Mouse (Mus musculus) kidney, embryonic 15.5 days (tissue): ENCODE measurements around the gene Slc25a22. TPM values are rescaled to one million over a fixed set of nuclear protein-coding genes. Genes with fewer than 3 reads are reported as not detected.

ENCODE experiments used
- ATAC-seq: fragments of 200-750 bp; cut with Nextera tagmentation; replicated peaks from 2 replicates; pipeline ENCODE4 v1.8.0; 2017; ENCODE audit warnings: moderate TSS enrichment; ENCODE audit not compliant: low FRiP score
- H3K27ac ChIP-seq: fragments of 300-500 bp; sonication (generic); 2 replicates; pipeline ENCODE4 v1.5.1; 2015; ENCODE audit warnings: mild to moderate bottlenecking, inconsistent platforms
- H3K27me3 ChIP-seq: fragments of 300-500 bp; sonication (generic); 2 replicates; pipeline ENCODE4 v1.6.1; 2015; ENCODE audit warnings: inconsistent platforms
- H3K36me3 ChIP-seq: fragments of 300-500 bp; sonication (generic); 2 replicates; pipeline ENCODE4 v1.6.1; 2015; ENCODE audit warnings: inconsistent platforms
- H3K4me1 ChIP-seq: fragments of 300-500 bp; sonication (generic); 2 replicates; pipeline ENCODE4 v1.6.1; 2015; ENCODE audit warnings: inconsistent platforms
- H3K4me2 ChIP-seq: fragments of 300-500 bp; sonication (generic); 2 replicates; pipeline ENCODE4 v1.6.1; 2015; ENCODE audit warnings: moderate library complexity, mild to moderate bottlenecking, inconsistent platforms
- H3K4me3 ChIP-seq: fragments of 300-500 bp; sonication (generic); replicated peaks from 2 replicates; pipeline ENCODE4 v1.5.1; 2015; ENCODE audit warnings: mild to moderate bottlenecking, inconsistent platforms
- H3K9ac ChIP-seq: fragments of 300-500 bp; sonication (generic); 2 replicates; pipeline ENCODE4 v1.6.1; 2015; ENCODE audit warnings: mild to moderate bottlenecking, inconsistent platforms
- H3K9me3 ChIP-seq: fragments of 300-500 bp; sonication (generic); replicated peaks from 2 replicates; pipeline ENCODE4 v1.6.1; 2016; ENCODE audit warnings: inconsistent platforms
- WGBS: fragments of 180-500 bp; shearing (Covaris S2); methylation state at CpG from one replicate; pipeline ENCODE4 v1.1.7; 2015; ENCODE audit warnings: mixed read lengths; 5-methylcytosine and 5-hydroxymethylcytosine counted together
- polyA plus RNA-seq: library from polyadenylated mRNA; unstranded; fragments of >200 nt; fragmentation: Nextera tagmentation; extraction: Ambion mirVana; gene quantifications from 2 replicates; pipeline ENCODE4 v1.2.1, GENCODE M21; 2015

Slc25a22 gene
- polyA plus RNA-seq, 1 experiment from 2014 or later: 34.0 TPM

- H3K9ac ChIP-seq: peak overlapping the region; percentile 46; the same call in 1 of the 2 replicates
- H3K27me3 ChIP-seq: peaks cover 60% of the 10 kb centered on the region
- peaks cover 17% of the 10 kb centered on the region for H3K36me3 ChIP-seq
- H3K4me1 ChIP-seq: peaks cover 81% of the 10 kb centered on the region
- no peaks in the 10 kb centered on the region for H3K9me3 ChIP-seq
- ATAC-seq: no peak
- H3K4me2 ChIP-seq: peak overlapping the region; percentile 97
- 11% methylated on average over 5 of the region's 5 CpGs for WGBS
- peak overlapping the region; percentile 56 for H3K4me3 ChIP-seq
- no peak overlapping the region for H3K27ac ChIP-seq
Measured at GRCm38 (mm10) chr7:141462333-141462821, 24.7 kb upstream of the Slc25a22 start.

DNA sequence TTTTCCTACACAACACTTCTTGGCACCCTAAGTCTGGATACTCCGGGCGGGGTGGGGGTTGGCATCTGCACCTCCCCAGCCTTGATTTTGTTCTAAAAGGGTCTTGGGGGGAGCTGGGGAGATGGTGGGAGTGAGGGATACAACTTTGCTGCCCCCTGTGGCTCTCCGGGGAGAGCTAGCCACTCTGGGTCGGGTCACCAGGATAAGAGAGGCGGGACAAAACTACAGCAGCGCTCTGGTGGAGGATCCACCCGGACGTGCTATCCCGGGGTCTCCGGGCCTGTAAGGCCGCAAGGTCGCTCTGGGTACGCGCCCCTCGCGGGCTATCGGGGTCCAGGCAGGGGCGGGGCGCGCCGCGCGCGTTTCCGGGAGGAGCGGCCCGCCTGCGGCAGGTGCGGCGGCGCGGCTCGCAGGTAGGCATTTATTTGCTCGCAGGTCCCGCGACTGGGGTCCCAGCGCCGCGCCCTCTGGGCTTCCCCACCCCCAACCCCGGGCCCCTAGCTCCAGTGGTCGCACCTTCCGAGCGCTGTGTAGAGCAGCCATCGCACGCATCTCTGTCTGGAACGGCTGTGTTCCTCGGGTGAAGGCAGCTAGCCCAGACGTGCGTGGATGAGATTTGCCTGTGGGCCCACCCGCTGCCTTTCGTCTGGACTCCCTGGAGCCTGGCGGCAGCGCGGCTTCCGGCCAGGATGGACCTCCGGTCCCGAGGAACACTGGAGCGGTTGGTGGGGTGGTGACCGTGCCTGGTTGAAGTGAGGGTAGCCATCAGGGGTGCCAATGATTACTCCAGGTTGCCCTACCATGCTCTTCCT lies 24.0 kb upstream of the Slc25a22 start:
- 2% methylated on average over 57 of the region's 59 CpGs for WGBS
- peak overlapping the region; percentile 56 for H3K4me3 ChIP-seq
- peak overlapping the region; percentile 97 for H3K4me2 ChIP-seq
- peaks cover 60% of the 10 kb centered on the region for H3K27me3 ChIP-seq
- peaks cover 17% of the 10 kb centered on the region for H3K36me3 ChIP-seq
- no peak overlapping the region for H3K27ac ChIP-seq
- H3K9ac ChIP-seq: peak overlapping the region; percentile 46
- H3K4me1 ChIP-seq: peaks cover 78% of the 10 kb centered on the region
- no peaks in the 10 kb centered on the region for H3K9me3 ChIP-seq
- ATAC-seq: no peak

DNA sequence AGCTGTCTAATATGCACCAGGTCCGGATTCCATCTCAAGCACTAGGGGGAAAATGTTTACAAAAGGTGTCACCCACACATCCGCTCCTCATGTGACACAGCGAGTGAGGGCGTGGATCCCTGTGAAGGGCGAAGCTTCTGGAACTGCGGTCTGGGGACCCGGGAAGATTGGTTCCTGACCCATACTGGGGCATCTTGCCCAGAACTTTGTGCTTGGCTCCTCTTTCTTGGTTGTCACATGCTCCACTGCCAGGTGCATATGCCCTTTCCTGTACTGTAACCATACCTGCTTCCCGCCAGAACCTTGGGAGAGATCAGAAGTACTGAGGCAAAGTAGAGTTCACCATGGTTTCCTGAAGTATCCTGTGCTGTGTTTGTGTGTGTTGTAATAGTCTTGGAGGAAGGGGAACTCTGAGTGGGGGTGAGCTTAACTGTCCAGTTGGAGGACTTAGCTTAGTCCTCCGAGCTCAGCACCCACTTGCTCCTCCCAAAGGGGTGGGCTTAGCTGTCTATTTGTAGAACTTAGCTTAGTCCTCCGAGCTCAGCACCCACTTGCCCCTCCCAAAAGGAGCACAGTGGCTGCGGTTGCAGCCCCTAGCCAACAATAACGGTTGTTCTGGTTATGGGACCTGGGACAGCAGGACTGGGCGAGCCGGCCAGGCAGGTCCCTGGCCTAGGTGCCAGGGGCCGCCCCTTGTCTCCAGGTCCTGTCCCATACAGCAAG lies 22.9 kb upstream of the Slc25a22 start, which contains the start of gene Cracr2b:
Cracr2b (plus strand) TSS at position 704 of the 723 bp plus-strand sequence.
- no peak for ATAC-seq
- Histone ChIP-seq H3K27me3 (peaks cover 54% of the 10 kb centered on the region), H3K36me3 (peaks cover 17% of the 10 kb centered on the region), H3K9ac (peak within 1 kb of the TSS; percentile 46), H3K4me3 (peak within 1 kb of the TSS; percentile 56), H3K4me1 (peaks cover 80% of the 10 kb centered on the region), H3K27ac (no peak within 1 kb of the TSS), H3K4me2 (peak within 1 kb of the TSS; percentile 97), H3K9me3 (no peaks in the 10 kb centered on the region)
- WGBS: 72% methylated on average over 15 of the region's 15 CpGs

GRCm38 (mm10) chr7:141460001-141460390 lies 22.3 kb upstream of the Slc25a22 start:
- Histone ChIP-seq H3K4me1 (peaks cover 78% of the 10 kb centered on the region), H3K4me2 (no peak overlapping the region), H3K36me3 (peaks cover 17% of the 10 kb centered on the region), H3K4me3 (no peak overlapping the region), H3K9me3 (no peaks in the 10 kb centered on the region), H3K9ac (no peak overlapping the region), H3K27ac (no peak overlapping the region), H3K27me3 (peaks cover 49% of the 10 kb centered on the region)
- 59% methylated on average over 5 of the region's 5 CpGs for WGBS
- ATAC-seq: no peak

GRCm38 (mm10) chr7:141459301-141459711 lies 21.6 kb upstream of the Slc25a22 start:
- Histone ChIP-seq H3K9ac (no peak overlapping the region), H3K4me2 (no peak overlapping the region), H3K27ac (no peak overlapping the region), H3K4me3 (no peak overlapping the region), H3K36me3 (peaks cover 17% of the 10 kb centered on the region), H3K9me3 (no peaks in the 10 kb centered on the region), H3K4me1 (peaks cover 77% of the 10 kb centered on the region), H3K27me3 (peaks cover 42% of the 10 kb centered on the region)
- WGBS: 90% methylated on average over 17 of the region's 17 CpGs
- ATAC-seq: no peak

- H3K9me3 ChIP-seq: no peaks in the 10 kb centered on the region
- H3K36me3 ChIP-seq: peaks cover 17% of the 10 kb centered on the region
- H3K9ac ChIP-seq: no peak overlapping the region
- ATAC-seq: no peak
- no peak overlapping the region for H3K4me2 ChIP-seq
- H3K27ac ChIP-seq: no peak overlapping the region
- H3K4me3 ChIP-seq: no peak overlapping the region
- 92% methylated on average over 11 of the region's 11 CpGs for WGBS
- H3K4me1 ChIP-seq: peaks cover 72% of the 10 kb centered on the region
- H3K27me3 ChIP-seq: peaks cover 35% of the 10 kb centered on the region
Measured at GRCm38 (mm10) chr7:141458661-141459060, 21.0 kb upstream of the Slc25a22 start.

DNA sequence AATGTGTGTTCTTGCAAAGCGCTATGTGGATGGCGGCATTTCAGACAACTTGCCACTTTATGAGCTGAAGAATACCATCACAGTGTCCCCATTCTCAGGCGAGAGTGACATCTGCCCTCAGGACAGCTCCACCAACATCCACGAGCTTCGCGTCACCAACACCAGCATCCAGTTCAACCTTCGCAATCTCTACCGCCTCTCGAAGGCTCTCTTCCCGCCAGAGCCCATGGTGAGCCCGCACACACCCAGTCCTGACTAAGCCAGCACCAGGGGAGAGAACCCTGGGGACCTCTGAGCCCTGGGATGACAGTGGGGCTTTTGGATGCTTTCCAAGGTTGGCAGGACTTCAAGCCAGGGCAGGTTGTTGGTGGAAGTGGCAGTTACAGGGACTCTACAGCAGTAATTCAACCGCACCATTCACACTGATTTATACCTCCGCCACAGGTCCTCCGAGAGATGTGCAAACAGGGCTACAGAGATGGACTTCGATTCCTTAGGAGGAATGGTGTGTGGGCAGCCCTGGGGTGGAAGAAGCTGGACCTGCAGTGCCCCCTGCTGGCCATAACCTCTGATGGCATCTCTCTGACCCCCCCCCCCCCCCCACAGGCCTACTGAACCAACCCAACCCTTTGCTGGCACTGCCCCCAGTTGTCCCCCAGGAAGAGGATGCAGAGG lies 20.4 kb upstream of the Slc25a22 start:
- 76% methylated on average over 15 of the region's 15 CpGs for WGBS
- peaks cover 17% of the 10 kb centered on the region for H3K36me3 ChIP-seq
- no peak overlapping the region for H3K9ac ChIP-seq
- H3K4me2 ChIP-seq: no peak overlapping the region
- H3K9me3 ChIP-seq: no peaks in the 10 kb centered on the region
- no peak overlapping the region for H3K27ac ChIP-seq
- H3K4me1 ChIP-seq: peaks cover 66% of the 10 kb centered on the region
- ATAC-seq: no peak
- no peak overlapping the region for H3K4me3 ChIP-seq
- H3K27me3 ChIP-seq: peaks cover 30% of the 10 kb centered on the region

GRCm38 (mm10) chr7:141457236-141457635 lies 19.5 kb upstream of the Slc25a22 start:
- WGBS: 94% methylated on average over 14 of the region's 14 CpGs
- H3K4me2 ChIP-seq: no peak overlapping the region
- no peak overlapping the region for H3K4me3 ChIP-seq
- peaks cover 21% of the 10 kb centered on the region for H3K27me3 ChIP-seq
- no peak overlapping the region for H3K9ac ChIP-seq
- H3K27ac ChIP-seq: no peak overlapping the region
- H3K36me3 ChIP-seq: peaks cover 20% of the 10 kb centered on the region
- ATAC-seq: no peak
- no peaks in the 10 kb centered on the region for H3K9me3 ChIP-seq
- H3K4me1 ChIP-seq: peaks cover 58% of the 10 kb centered on the region

DNA sequence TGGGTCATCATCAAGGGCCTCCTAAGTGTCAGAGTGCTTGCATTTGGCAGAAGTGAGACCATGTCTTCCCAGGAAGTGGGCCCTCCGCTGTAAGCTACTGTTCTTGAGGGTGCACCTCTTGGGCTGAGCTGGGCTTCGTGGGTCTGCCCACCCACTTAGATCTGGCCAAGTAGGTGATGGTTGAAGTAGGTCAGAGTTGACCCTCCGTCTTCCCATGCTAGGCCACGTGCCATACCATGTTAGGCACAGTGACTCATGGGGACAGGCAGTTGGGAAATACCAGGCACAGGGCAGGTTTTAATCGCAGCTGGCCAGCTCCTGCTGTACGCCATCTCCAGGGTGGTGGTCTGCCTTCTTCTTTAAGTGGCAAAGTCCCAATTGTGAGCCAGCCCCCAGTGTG lies 19.0 kb upstream of the Slc25a22 start:
- ATAC-seq: no peak
- Histone ChIP-seq H3K4me2 (peak overlapping the region; percentile 95; the same call in 1 of the 2 replicates), H3K27me3 (peaks cover 16% of the 10 kb centered on the region), H3K27ac (no peak overlapping the region), H3K9ac (0 out of 2 replicates have a peak overlapping the region, but pooled peaks have one; percentile 1), H3K36me3 (peaks cover 25% of the 10 kb centered on the region), H3K4me3 (no peak overlapping the region), H3K9me3 (no peaks in the 10 kb centered on the region), H3K4me1 (peaks cover 53% of the 10 kb centered on the region)
- 87% methylated on average over 6 of the region's 6 CpGs for WGBS

DNA sequence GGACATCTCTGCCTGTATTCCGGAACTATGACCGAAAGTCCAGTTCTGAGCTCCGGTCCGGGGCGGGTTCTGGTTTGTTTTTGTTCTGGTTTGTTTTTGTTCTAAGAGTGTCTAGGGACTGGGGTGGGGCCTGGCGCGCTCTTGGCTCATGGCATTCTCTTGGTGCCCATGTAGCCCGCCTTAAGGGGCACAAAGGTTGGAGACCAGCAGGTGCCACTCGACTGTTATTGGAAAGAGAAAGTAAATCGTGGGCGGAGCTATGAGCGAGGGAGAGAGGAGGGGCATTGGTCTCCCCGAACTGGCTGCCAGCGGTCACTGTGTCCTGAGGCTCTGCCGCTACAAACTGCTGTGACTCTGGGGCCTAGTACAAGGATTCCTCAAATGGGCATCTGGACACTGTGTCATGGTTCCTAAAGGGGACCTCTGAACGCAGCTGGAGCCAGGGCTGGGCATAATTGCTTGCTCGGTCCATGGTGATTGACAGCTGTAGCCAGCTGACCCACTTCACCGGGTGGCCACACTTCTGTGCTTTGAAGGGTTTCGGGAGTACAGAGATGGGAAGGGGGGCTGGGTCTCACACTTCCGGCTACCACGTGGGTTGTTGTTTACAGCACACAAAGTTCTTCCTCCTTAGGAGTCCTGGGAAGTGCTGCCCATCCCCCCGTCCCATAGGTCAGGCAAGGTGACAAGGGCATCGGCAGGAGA lies 18.1 kb upstream of the Slc25a22 start:
- WGBS: under 1% methylated on average over 23 of the region's 23 CpGs

GRCm38 (mm10) chr7:141454967-141455551 lies 17.4 kb upstream of the Slc25a22 start, which contains the start of gene Pnpla2:
TSS of gene Pnpla2 (plus strand) at chr7:141455198.
- no peaks in the 10 kb centered on the region for H3K9me3 ChIP-seq
- H3K27me3 ChIP-seq: peaks cover 1% of the 10 kb centered on the region; the same call in 1 of the 2 replicates
- peak within 1 kb of the TSS; percentile 95 for H3K4me2 ChIP-seq
- peak within 1 kb of the TSS; percentile 70 for H3K9ac ChIP-seq
- ATAC-seq: peak; percentile 85
- peaks cover 41% of the 10 kb centered on the region for H3K36me3 ChIP-seq
- peak within 1 kb of the TSS; percentile 88 for H3K27ac ChIP-seq
- WGBS: under 1% methylated on average over 45 of the region's 45 CpGs
- H3K4me3 ChIP-seq: peak within 1 kb of the TSS; percentile 81
- peaks cover 36% of the 10 kb centered on the region for H3K4me1 ChIP-seq

More for the DNA sequence above, 18.1 kb upstream of the Slc25a22 start:
- peak; percentile 20 for ATAC-seq
- Histone ChIP-seq H3K27ac (peak overlapping the region; percentile 88), H3K36me3 (peaks cover 34% of the 10 kb centered on the region), H3K4me2 (peak overlapping the region; percentile 95), H3K4me3 (peak overlapping the region; percentile 81), H3K9me3 (no peaks in the 10 kb centered on the region), H3K4me1 (peaks cover 43% of the 10 kb centered on the region), H3K9ac (peak overlapping the region; percentile 70), H3K27me3 (peaks cover 6% of the 10 kb centered on the region)
